Mouse (Mus musculus) splenic B cell, adult 2 months (primary cell): ENCODE measurements around the gene Gm42742.

Source experiments
- DNase-seq: peaks from one replicate; pipeline ENCODE4 v3.0.0-alpha.2; 2011; ENCODE audit warnings: low read depth, low spot score
- H3K27me3 ChIP-seq: 2 replicates; pipeline ENCODE4 v1.6.1; 2012; ENCODE audit warnings: mild to moderate bottlenecking, low read length, moderate library complexity, mixed read lengths; ENCODE audit not compliant: control insufficient read depth, poor library complexity, insufficient read depth, severe bottlenecking
- H3K36me3 ChIP-seq: 2 replicates; pipeline ENCODE4 v1.6.1; 2012; ENCODE audit warnings: mild to moderate bottlenecking, low read length, moderate library complexity, mixed read lengths; ENCODE audit not compliant: control insufficient read depth, poor library complexity, insufficient read depth, severe bottlenecking

Gene Gm42742

DNA sequence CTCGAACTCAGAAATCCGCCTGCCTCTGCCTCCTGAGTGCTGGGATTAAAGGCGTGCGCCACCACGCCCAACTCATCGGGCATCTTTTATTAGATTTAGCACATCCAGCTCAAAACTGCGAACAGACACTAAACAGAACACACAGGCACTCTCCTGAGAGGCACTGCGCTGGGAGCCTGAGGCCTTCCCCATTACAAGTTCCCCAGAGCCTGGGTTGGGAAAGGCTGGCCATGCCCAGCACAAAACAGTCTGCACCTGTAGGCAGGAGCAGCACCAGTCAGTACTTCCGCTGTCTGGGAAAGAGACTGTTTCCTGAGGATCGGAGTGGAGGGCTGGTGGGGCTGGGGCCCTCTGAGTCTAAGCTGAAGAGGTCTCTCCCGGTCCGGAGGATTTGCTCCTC, 5.9 kb downstream of the Gm42742 start:
- H3K27me3 ChIP-seq: no peaks in the 10 kb centered on the region

DNA sequence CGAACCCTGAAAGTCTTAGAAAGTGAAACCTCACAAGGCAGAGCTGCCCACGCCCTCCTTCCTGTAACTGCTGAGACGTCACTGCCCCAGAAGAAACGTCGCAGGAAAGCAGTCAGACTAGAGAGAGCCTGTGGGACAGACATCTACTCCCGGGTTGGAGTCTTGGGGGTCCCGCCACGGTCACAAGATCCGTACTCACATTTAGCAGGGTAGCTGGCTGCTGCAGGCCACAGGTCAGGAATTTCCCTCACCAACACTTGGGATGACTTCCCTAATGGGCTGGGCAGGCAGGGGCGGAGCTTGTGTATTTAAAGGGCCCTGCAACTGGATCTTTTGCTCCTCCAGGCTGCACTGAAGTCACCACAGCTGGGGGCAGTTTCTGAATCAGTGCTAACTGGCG, 6.6 kb downstream of the Gm42742 start, which contains the start of gene Mvp:
TSS of gene Mvp (minus strand) at position 302 of the 400 bp plus-strand sequence.
- no peaks in the 10 kb centered on the region; the same call in 1 of the 2 replicates for H3K36me3 ChIP-seq
- peak; percentile 75 for DNase-seq
- no peaks in the 10 kb centered on the region for H3K27me3 ChIP-seq

More for the DNA sequence above, 5.9 kb downstream of the Gm42742 start:
- no peaks in the 10 kb centered on the region; the same call in 1 of the 2 replicates for H3K36me3 ChIP-seq
- DNase-seq: no peak

DNA sequence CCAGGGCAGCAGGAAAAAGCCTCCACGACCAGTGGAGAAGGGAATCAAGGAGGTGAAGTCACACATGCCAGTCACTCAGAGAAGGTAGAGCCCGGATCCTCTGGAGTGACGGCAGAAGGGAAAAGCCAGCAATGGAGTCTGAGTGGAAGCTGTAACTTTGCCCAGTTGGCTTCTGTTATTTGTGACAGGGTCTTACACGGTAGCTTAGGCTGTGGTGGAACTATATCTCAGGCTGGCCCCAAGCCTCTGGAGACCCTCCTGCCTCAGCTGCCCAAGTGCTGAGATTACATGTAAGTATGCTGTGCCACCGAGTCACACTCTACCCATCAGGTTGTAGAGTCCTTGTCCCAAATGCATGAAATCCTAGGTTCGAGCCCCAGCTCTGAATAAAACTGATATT, 7.5 kb downstream of the Gm42742 start:
- Histone ChIP-seq H3K27me3 (no peaks in the 10 kb centered on the region), H3K36me3 (no peaks in the 10 kb centered on the region; the same call in 1 of the 2 replicates)
- DNase-seq: no peak

DNA sequence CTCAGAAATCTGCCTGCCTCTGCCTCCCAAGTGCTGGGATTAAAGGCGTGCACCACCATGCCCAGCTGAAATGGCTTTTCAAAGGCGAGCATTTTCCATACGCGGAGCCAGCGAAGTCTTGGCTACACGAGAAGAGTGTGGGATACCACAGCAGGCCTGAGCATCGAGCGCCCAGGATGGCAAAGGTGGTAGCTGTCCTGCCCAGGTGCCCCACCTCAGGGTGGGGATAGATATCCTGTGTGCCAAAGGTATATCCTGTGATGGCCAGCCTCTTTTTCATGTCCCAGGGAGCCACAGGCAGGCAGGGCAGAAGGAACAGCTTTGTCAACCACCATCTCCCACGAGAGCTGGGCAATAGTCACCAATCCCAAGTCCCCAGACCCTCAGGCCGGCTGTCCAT, 8.1 kb downstream of the Gm42742 start:
- H3K27me3 ChIP-seq: no peaks in the 10 kb centered on the region
- H3K36me3 ChIP-seq: no peaks in the 10 kb centered on the region; the same call in 1 of the 2 replicates
- DNase-seq: no peak

- DNase-seq: no peak
- Histone ChIP-seq H3K36me3 (no peaks in the 10 kb centered on the region; the same call in 1 of the 2 replicates), H3K27me3 (no peaks in the 10 kb centered on the region)
Measured at GRCm38 (mm10) chr7:127012374-127012773, 8.5 kb downstream of the Gm42742 start.

DNA sequence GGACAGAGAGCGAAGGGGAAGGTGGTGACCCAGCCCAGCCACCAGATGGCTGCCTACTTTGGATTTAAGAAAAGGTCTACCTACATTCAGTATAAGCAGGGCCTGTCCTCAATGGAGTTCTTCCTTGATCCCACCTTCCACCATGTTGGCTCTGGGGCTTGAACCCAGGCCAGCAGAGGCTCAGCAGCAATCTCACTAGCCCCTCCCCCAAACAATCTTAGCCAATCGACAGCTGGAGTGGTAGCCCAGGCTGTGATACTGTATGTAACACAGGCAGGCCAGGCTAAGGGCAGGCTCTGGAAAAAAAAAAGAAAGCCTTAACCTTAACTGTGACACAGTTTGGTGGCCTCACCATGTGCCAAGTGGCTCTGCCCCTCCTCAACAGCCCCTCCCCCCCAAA, 9.2 kb downstream of the Gm42742 start:
- DNase-seq: no peak
- Histone ChIP-seq H3K27me3 (no peaks in the 10 kb centered on the region), H3K36me3 (no peaks in the 10 kb centered on the region; the same call in 1 of the 2 replicates)

DNA sequence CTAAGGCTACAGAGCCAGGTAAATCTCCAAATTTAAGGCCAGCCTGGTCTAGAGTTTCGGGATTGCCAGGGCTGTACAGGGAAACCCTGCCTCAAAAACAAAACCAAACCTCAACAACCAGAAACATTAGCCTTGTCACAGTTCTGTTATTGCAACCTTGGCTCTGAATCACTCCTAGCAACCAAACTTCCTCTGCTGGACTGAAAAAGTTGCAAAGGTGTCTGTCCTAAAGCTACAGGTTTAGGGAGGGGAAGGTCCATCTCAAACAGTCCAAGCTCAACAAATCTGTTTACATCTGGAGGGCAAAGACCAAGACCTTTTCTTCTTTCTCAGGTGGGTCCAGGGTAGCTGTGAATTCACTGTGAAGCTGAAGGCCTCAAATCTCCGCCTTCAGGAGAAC, 9.8 kb downstream of the Gm42742 start:
- no peaks in the 10 kb centered on the region; the same call in 1 of the 2 replicates for H3K36me3 ChIP-seq
- DNase-seq: no peak
- H3K27me3 ChIP-seq: no peaks in the 10 kb centered on the region

DNA sequence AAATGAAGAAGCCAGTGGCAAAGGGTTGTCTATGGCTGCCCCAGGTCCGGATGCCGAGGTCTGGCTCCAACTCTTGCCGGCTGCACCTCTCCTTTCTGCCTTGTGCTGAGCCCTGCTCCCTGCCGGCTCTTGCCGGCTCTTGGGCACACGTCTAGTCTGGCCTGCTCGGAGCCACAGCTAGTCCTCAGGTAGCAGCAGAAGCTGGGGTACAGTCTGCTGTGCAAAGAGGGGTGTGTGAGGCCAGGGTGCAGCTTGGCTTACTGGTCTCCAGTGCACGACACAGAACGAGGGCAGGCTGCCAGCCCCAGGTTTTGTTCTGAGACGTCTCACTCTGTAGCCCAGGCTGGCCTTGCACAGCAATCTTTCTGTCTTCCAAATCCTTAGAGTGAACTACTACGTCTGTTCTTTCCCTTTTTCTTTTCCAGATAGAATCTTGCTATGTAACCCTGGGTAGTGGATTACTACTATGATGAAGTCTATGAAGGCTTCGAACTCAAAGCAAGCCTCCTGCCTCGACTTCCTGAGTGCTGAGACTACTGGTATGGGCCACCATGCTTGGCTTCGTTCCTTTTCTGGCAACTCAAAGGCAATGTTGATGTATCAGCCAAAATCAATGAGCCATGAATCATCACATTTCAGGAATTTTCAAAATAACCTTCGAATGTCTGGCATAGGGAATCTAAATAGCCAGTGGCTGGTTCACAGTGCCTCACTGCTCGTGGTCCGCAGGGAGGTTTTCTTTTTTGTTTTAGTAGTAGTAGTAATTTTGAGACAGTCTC, 11.4 kb downstream of the Gm42742 start:
- Histone ChIP-seq H3K36me3 (no peaks in the 10 kb centered on the region), H3K27me3 (no peaks in the 10 kb centered on the region)
- no peak for DNase-seq

DNA sequence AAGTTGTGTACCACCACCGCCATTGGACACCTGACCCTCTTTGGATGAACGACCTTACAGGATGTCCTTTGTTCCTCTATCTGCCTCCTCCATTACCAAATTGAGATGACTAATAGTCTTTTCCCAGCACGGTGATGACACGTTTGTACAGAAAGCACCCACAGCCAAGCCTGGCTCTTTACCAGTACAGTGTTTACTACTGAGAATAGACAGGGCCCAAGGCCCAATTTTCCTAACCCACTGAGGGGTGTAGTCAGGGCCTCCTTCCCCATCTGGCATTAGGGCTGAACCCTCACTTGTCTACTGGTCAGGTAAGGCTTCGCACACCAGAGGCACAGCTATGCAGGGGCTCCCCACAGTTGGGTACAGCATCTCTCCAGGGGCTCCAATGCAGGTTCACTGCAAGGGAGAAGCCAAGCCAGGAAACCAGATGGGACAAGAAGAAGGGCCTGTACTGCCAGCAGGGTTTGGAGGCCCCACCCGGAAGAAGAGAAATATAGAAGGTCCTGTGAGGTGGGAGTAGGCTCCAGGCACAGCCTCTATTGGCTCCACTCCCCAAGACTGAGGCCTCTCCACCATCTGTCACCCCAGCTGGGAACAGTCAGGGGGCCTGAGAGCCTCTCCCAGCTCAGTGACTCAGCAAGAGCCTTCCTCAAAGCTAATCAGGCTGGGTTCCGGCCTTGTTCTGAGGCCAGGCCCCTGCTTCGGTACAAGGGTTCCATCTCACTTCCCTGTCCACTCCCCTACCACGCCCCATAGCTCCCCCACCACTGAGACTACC, 12.5 kb downstream of the Gm42742 start:
- Histone ChIP-seq H3K36me3 (no peaks in the 10 kb centered on the region), H3K27me3 (no peaks in the 10 kb centered on the region)
- peak; percentile 48 for DNase-seq

DNA sequence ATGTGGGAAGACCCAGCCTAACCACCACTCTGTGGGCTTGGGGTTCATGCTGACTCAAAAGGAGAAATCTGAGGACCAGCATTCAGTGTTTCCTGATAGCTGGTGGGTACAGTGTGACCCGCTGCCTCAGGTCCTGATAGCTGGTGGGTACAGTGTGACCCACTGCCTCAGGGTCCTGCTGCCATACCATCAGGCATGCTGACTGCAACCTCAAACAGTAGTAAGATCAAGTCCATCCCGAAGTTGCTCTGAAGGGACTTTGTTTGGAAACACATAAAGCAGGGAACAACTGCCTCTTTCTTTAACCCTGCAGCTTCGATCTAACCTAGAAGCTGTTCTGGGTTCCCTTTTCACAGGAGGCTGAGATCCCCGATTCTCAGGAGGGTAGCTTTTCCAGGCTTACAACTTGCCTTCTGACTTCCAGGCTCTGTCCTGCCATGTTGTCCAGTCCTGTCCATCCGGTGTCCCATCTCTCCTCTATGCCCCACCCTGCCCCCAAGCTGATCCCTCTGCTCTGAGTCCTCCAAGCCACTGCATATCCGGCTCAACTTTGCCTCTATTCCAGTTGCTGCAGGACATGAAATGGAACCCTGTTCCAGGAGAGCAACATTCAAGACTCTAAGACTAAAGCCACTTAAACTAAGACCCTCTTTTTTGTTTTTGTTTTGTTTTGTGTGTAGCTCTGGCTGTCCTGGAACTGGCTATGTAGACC, 13.4 kb downstream of the Gm42742 start:
- H3K36me3 ChIP-seq: no peaks in the 10 kb centered on the region
- no peak for DNase-seq
- no peaks in the 10 kb centered on the region for H3K27me3 ChIP-seq

GRCm38 (mm10) chr7:127004122-127004875, 16.6 kb downstream of the Gm42742 start:
- H3K36me3 ChIP-seq: 0 out of 2 replicates have a peak, but pooled peaks cover 4% of the 10 kb centered on the region
- DNase-seq: no peak
- H3K27me3 ChIP-seq: no peaks in the 10 kb centered on the region

GRCm38 (mm10) chr7:127003620-127004019, 17.3 kb downstream of the Gm42742 start:
- no peak for DNase-seq
- Histone ChIP-seq H3K27me3 (no peaks in the 10 kb centered on the region), H3K36me3 (0 out of 2 replicates have a peak, but pooled peaks cover 4% of the 10 kb centered on the region)

DNA sequence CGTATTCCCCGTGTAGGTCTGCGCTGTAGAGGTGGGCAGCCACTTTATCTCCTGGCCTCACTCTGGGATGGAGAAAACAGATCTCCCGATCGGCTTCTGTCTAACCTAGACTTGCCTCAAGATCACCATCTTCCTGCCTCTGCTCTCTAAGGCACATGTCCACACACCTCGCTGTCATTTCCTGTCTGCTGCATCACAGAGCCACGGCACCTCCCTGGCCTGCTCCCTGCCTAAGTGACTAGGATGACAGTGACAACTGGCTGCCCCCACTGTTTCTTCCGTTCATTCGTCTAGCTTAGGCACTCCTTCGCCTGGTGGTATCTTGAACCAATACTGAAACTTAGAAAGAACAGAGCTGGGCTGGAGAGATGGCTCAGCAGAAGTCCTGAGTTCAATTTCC, 21.3 kb downstream of the Gm42742 start:
- Histone ChIP-seq H3K36me3 (peaks cover 10% of the 10 kb centered on the region), H3K27me3 (no peaks in the 10 kb centered on the region)
- no peak for DNase-seq

DNA sequence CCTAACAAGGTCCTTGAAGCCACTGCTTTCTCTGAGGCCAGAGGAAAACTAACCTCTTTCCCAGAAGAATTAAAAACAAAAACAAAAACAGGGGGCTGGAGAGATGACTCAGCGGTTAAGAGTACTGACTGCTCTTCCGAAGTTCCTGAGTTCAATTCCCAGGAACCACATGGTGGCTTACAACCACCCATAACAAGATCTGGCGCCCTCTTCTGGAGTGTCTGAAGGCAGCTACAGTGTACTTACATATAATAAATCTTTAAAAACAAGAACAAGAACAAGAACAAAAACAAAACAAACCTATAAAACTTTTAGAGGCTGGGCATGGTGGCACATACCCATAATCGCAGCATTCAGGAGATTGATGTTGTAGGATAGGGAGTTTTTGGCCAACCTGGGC, 24.4 kb downstream of the Gm42742 start:
- no peaks in the 10 kb centered on the region for H3K27me3 ChIP-seq
- peaks cover 14% of the 10 kb centered on the region for H3K36me3 ChIP-seq
- DNase-seq: no peak
